Mouse (Mus musculus): ENCODE results near the gene Fgl2. TPM values are rescaled to one million over a fixed set of nuclear protein-coding genes. Genes with fewer than 3 reads are reported as not detected.
A peak's percentile ranks its signal among the peaks of the same experiment; 100 is the strongest.

The Fgl2 gene
- polyA plus RNA-seq, 1 experiment, result 2.3 TPM

DNA sequence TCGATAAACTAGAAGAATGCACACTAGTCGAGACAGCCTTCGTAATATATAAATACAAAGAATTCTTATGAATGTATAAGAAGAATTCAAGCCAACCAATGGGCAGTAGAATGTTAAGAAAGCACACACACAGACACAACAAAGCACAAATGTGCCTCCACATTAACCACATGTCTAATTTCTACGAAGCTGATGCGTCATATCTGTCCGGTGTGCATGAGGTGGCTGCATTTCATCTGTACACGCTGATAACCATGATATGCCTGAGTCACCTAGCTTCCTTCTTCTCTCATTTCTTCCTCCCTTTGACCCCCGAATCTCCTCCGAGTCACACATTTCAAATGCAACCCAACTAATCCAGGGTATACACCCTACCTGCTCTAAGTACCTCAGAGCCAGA is 12.5 kb downstream of the Fgl2 start:
- TF ChIP-seq POLR2A (IDR thresholded peaks at IDR 0.05; ENCODE audit: borderline replicate concordance, extremely low read depth, insufficient read depth, insufficient read length, poor library complexity, severe bottlenecking) (no peak), CTCF (IDR thresholded peaks at IDR 0.05; ENCODE audit: borderline replicate concordance, extremely low read depth, insufficient read depth, insufficient read length) (no peak)
- no peak for DNase-seq (ENCODE audit: low read depth)

DNA sequence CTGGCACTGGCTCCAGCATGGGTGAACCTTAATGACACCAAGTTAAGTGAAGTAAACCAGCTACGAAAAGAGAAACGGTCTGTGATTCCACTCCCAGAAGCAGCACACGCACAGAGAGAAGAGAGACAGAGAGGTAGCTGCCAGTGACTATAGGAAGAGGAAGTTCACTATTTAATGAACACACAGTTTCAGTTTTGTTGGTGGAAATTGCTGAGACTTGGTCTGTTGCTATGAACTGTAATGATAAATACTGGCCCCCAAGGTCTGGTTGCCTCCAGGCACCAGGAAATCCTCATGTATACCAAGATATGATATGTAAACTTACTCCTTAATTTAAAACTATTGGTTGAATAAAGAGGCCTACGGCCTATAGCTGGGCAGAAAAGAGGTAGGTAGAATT is 14.0 kb downstream of the Fgl2 start:
- no peak for TF ChIP-seq CTCF (IDR thresholded peaks at IDR 0.05; ENCODE audit: borderline replicate concordance, extremely low read depth, insufficient read depth, insufficient read length)
- TF ChIP-seq POLR2A (IDR thresholded peaks at IDR 0.05; ENCODE audit: borderline replicate concordance, extremely low read depth, insufficient read depth, insufficient read length, poor library complexity, severe bottlenecking), result no peak

DNA sequence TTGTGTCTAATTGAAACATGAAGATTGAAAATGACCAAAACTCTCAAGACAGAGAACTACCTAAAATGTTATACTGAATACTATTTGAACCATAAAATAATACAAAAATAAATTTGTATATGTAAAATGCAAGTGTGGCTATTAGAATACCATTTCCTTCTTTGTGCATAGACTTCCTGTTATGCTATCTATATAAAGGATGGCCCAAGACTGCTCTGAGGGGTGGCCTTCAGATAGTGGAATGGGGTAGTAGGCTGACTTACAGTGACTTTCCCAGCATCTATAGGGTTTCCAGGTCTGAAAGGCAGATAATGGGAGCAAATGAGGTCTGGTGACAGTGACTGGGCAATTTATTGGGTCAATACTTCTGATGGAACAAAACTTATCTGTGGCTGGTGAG is 14.9 kb downstream of the Fgl2 start:
- TF ChIP-seq CTCF (IDR thresholded peaks at IDR 0.05; ENCODE audit: borderline replicate concordance, extremely low read depth, insufficient read depth, insufficient read length) (no peak), POLR2A (IDR thresholded peaks at IDR 0.05; ENCODE audit: borderline replicate concordance, extremely low read depth, insufficient read depth, insufficient read length, poor library complexity, severe bottlenecking) (no peak)
- DNase-seq (ENCODE audit: low read depth), result no peak

More for the DNA sequence above, 14.0 kb downstream of the Fgl2 start:
- no peak for DNase-seq (ENCODE audit: low read depth)

DNA sequence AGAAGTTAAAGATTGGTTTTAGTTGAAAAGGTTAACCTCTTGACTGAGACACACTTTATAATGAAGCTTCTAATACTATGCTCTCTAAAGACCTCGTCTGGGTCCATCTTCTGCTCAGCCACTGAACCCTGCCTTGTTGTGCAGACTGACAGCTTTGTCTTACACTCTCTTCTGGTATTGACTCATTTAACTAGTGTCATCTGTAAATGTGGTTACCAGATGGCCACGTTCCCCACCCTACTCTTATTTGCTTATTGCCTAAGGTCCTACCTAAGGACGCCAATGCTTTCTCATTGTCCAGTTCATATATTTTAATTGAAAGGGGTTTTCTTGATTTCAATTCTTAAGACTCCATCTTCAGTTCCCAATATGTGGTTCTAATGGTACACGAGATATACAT is 16.4 kb downstream of the Fgl2 start:
- TF ChIP-seq CTCF (IDR thresholded peaks at IDR 0.05; ENCODE audit: borderline replicate concordance, extremely low read depth, insufficient read depth, insufficient read length) (no peak), POLR2A (IDR thresholded peaks at IDR 0.05; ENCODE audit: borderline replicate concordance, extremely low read depth, insufficient read depth, insufficient read length, poor library complexity, severe bottlenecking) (no peak)

DNA sequence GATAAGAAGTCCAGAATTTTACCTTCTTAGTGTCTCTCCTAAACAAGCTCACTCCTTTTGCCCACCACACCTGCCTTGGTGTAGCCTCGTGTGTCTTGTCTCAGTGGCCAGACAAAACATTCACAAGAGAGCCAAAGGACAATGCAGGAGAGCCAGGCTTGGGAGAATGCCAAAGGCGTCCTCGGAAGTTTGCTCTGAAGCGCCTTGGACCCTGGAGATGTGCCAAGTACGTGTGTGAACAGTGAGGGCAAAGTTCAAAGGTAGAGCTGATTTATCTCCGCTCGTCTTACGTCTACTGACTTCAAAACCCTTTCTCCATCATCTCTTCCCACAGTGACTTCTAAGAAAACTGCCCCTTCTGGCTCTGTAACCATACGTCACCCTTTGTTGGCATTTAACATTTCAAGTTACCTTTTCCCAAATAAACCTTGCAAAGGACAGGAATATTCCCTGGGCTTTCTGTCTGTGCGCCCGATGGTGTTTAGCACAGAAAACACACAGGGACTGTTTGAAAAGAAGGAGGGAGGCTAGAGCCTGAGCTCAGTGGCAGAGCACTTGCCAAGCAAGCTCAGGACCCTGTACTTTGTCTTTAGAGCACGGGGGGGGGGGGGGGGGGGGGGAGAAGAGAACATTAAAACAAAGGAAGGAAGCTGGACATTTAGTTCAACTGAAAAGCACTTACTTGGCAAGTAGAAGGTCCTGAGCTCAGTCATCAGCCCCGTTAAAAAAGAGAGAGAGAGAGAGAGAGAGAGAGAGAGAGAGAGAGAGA is 19.4 kb downstream of the Fgl2 start:
- no peak for TF ChIP-seq CTCF (IDR thresholded peaks at IDR 0.05; ENCODE audit: borderline replicate concordance, extremely low read depth, insufficient read depth, insufficient read length)
- TF ChIP-seq POLR2A (IDR thresholded peaks at IDR 0.05; ENCODE audit: borderline replicate concordance, extremely low read depth, insufficient read depth, insufficient read length, poor library complexity, severe bottlenecking), result no peak
- no peak for DNase-seq (ENCODE audit: low read depth)

More for the DNA sequence above, 16.4 kb downstream of the Fgl2 start:
- DNase-seq (ENCODE audit: low read depth), result no peak

DNA sequence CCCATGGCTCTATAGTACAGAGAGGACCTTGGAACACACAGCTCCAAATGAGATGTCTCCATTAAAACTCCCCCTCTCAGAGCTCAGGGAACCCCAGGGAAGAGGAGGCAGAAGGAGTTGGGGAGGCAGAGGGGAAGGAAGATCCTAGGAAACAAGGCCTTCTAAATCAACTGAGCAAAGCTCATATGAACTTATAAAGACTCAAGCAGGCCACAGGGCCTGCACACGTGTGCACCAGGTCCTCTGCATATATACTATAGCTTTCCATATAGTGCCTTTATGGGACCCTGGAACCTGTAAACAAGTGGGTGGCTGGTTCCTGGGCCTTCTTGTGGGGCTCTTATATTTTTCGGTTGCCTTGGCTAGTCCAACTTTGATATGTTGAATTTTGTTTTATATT is 22.1 kb downstream of the Fgl2 start:
- no peak for DNase-seq (ENCODE audit: low read depth)
- TF ChIP-seq CTCF (IDR thresholded peaks at IDR 0.05; ENCODE audit: borderline replicate concordance, extremely low read depth, insufficient read depth, insufficient read length) (no peak), POLR2A (IDR thresholded peaks at IDR 0.05; ENCODE audit: borderline replicate concordance, extremely low read depth, insufficient read depth, insufficient read length, poor library complexity, severe bottlenecking) (no peak)

DNA sequence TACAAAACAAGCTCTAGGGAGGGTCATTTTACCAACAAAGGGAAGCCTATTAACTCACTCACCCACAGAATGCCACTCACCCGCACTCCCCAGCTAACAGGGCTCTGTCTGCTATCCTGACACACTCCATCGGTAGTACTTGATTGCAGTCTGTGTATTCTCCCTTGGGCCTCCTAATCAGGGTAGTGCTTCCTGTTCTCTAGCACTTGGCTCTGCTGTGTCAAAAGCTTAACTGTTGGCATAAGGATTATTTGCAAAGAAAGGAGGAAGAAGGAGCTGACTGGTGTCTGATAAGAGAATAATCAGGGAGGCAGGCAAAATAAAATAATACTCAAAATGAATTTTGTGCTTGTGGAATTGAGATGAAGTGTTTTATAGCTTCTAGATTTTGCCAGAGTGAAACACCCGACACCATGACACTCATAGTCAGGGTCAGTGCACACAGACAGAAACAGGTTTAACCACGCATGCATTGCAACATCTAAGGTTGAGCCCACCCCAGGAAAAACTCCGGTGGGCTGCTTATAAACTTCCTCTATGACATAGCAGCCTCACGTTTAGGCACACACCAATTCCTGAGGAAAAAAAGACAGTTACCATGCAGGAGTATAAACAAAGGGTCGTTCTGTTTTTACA is 22.9 kb downstream of the Fgl2 start:
- TF ChIP-seq POLR2A (IDR thresholded peaks at IDR 0.05; ENCODE audit: borderline replicate concordance, extremely low read depth, insufficient read depth, insufficient read length, poor library complexity, severe bottlenecking) (no peak), CTCF (IDR thresholded peaks at IDR 0.05; ENCODE audit: borderline replicate concordance, extremely low read depth, insufficient read depth, insufficient read length) (no peak)
- peak; percentile 45 for DNase-seq (ENCODE audit: low read depth)

DNA sequence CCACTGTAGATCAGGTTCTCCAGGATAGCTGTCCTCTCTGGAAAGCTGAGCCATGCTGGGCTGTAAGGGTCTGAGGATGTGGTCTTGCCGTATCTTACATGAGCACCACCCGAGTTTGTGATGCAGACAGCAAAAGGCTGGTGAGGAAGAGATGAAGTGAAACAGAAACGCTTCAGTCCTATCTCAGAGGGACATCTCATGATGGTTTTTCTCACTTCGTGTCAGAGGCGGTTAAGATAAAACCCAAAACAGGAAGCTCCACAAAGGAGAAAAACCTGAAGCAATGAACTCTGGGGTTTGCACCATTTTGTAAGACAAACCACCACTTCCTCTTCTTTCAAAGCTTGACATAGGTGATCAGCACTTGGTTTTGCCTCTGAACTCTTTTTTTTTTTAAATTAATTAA is 38.8 kb downstream of the Fgl2 start:
- no peak for TF ChIP-seq CTCF (IDR thresholded peaks at IDR 0.05; ENCODE audit: borderline replicate concordance, extremely low read depth, insufficient read depth, insufficient read length)
- no peak for TF ChIP-seq POLR2A (IDR thresholded peaks at IDR 0.05; ENCODE audit: borderline replicate concordance, extremely low read depth, insufficient read depth, insufficient read length, poor library complexity, severe bottlenecking)
- DNase-seq (ENCODE audit: low read depth), result no peak

DNA sequence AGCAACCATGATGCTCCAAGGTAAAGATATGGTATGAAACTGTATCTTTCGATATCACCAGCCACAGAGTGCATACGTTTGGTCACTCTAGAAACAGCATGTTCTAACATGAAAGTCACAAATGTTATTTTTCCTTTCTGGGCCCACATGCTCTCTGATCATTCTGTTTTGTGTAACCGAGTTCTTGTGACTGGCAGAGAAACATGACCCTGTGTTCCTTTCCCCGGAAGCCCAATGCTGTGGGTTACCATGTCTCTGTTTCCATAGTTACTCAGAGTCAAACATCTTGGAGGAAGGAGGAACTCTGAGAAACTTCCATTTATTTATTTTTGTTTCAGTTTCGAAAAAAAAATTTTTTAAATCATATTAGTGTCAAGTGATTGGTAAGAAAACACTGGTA is 39.6 kb downstream of the Fgl2 start:
- DNase-seq (ENCODE audit: low read depth), result no peak
- no peak for TF ChIP-seq CTCF (IDR thresholded peaks at IDR 0.05; ENCODE audit: borderline replicate concordance, extremely low read depth, insufficient read depth, insufficient read length)
- TF ChIP-seq POLR2A (IDR thresholded peaks at IDR 0.05; ENCODE audit: borderline replicate concordance, extremely low read depth, insufficient read depth, insufficient read length, poor library complexity, severe bottlenecking), result no peak

DNA sequence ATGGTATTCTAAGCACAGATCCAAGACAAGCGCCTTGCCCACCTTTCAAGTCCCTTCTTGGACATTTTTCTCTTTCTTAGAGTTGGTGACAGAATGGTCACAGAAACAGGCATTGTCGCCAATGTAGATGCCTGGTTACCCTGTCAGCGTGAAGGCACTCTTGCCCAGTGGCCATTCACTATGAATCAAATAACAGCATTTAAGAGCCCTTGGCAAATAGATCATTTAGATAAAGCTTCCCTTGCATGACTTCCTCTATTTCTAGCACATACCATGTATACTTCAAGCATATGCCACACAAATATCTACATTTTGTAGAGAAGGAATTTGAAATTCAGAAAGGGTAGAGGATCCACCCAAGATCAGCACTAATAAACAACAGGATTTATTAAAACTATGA is 40.9 kb downstream of the Fgl2 start:
- TF ChIP-seq CTCF (IDR thresholded peaks at IDR 0.05; ENCODE audit: borderline replicate concordance, extremely low read depth, insufficient read depth, insufficient read length), result no peak
- no peak for TF ChIP-seq POLR2A (IDR thresholded peaks at IDR 0.05; ENCODE audit: borderline replicate concordance, extremely low read depth, insufficient read depth, insufficient read length, poor library complexity, severe bottlenecking)
- DNase-seq (ENCODE audit: low read depth), result no peak

DNA sequence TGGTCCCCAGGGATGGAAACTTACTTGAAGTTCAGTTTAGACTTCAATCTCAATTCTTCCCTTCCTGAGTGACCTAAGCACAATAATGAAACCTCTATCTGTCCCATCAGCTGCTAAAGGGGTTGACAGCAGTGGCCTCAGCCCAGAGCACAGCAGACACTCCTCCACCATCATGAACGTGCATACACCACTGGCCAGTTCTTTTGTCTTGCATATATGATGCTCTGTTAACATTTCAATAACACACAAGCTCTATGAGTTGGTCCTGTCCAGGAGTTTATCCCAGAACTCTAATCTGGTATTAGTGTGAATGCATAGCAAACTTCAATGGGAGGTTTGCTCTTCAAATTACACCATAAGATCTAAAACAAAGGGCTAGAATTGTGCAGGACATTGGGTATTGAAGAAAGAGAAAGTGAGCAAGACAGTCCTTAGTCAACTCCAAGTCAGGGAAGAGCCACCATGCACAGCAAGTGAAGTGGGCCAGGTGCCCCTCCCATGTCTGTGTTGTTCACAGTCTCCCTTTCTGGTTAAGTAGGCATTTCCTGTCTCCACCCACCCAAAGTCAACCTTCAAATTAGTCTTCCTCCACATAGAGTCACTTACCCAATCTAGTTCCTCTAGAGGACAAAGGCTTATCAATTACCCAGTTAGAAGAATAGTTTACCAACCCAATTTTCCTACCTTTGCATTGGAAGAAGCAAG is 41.8 kb downstream of the Fgl2 start:
- DNase-seq (ENCODE audit: low read depth), result no peak
- no peak for TF ChIP-seq CTCF (IDR thresholded peaks at IDR 0.05; ENCODE audit: borderline replicate concordance, extremely low read depth, insufficient read depth, insufficient read length)
- TF ChIP-seq POLR2A (IDR thresholded peaks at IDR 0.05; ENCODE audit: borderline replicate concordance, extremely low read depth, insufficient read depth, insufficient read length, poor library complexity, severe bottlenecking), result no peak
